Mouse (Mus musculus): ENCODE results near the gene Fto. TPM values are rescaled to one million over a fixed set of nuclear protein-coding genes. Genes with fewer than 3 reads are reported as not detected.

Gene Fto
- polyA plus RNA-seq, 1 experiment from 2014 or later = 55.3 TPM

DNA sequence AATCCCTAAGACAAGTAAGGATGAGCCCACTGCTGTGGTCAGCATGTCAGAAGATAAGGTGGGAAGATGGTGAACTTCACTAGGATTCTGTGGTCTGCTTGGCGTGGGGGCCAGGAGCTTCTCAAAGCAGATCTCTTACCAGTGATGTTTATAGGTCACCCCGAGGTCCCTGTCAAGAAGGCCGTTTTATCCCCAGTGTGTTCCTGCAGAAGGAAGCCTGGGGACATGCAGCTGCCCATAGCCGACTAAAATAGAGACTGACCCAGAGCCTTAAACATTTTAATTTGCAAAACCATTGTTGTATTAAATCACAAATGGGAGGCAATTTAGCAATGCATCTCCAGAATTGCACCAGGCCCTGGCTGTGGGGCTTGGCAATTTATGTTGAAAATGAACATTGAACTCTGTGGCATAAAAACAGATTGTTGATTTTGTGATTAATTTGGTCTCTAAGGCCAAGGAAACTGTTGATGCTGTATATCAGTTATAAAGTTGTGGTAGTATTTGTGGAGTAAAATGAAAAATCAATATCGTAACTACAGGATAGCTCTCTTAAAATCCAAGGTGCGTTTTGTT lies 193.4 kb downstream of the Fto start:
- Histone ChIP-seq H3K9ac (ENCODE audit: low read depth, low read length) (no peak overlapping the region), H3K36me3 (ENCODE audit: insufficient read depth, low read length) (no peaks in the 10 kb centered on the region), H3K4me3 (replicated peaks; ENCODE audit: low read depth, low read length) (no peak overlapping the region), H3K27ac (no peak overlapping the region), H3K4me2 (ENCODE audit: low read length) (no peak overlapping the region), H3K4me1 (replicated peaks; ENCODE audit: insufficient read depth, low read length) (peaks cover 29% of the 10 kb centered on the region; the same call in 1 of the 2 replicates), H3K27me3 (ENCODE audit: insufficient read depth, low read length) (no peaks in the 10 kb centered on the region), H3K9me3 (replicated peaks; ENCODE audit: low read length) (no peaks in the 10 kb centered on the region)
- DNase-seq (ENCODE audit: low spot score) (no peak), ATAC-seq (replicated peaks; ENCODE audit: low FRiP score, low read depth) (no peak)
- TF ChIP-seq CTCF (IDR thresholded peaks at IDR 0.05; ENCODE audit: low read depth) = no peak
- 55% methylated on average over 6 of the region's 6 CpGs for WGBS

DNA sequence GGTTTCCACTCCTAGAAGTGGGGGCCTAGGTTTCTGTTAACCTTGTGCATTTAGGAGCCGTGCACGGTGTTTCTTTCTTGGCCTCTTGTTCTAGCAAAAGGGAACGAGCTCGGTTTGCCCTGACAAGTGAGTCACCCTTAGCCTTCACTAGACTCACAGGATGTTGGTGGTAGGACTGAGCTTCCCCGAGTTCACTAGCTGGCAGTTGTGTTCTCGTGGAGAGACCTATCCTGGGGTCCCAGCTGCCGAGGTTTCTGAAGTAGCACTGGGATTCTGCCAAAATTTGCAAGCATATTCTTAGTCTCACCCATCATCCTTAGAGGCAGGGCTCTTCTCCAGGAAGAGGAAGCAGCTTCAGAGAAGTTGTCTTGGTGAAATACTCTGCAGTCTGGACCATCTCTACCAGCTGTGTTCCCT lies 194.4 kb downstream of the Fto start:
- Histone ChIP-seq H3K4me2 (ENCODE audit: low read length) (no peak overlapping the region), H3K36me3 (ENCODE audit: insufficient read depth, low read length) (no peaks in the 10 kb centered on the region), H3K27me3 (ENCODE audit: insufficient read depth, low read length) (no peaks in the 10 kb centered on the region), H3K4me1 (replicated peaks; ENCODE audit: insufficient read depth, low read length) (peaks cover 25% of the 10 kb centered on the region; the same call in 1 of the 2 replicates), H3K4me3 (replicated peaks; ENCODE audit: low read depth, low read length) (no peak overlapping the region), H3K9ac (ENCODE audit: low read depth, low read length) (no peak overlapping the region), H3K9me3 (replicated peaks; ENCODE audit: low read length) (no peaks in the 10 kb centered on the region), H3K27ac (no peak overlapping the region; the same call in 1 of the 2 replicates)
- DNase-seq (ENCODE audit: low spot score) = no peak
- 47% methylated on average over 7 of the region's 7 CpGs for WGBS
- no peak for TF ChIP-seq CTCF (IDR thresholded peaks at IDR 0.05; ENCODE audit: low read depth)
- ATAC-seq (replicated peaks; ENCODE audit: low FRiP score, low read depth) = no peak

- Histone ChIP-seq H3K9ac (ENCODE audit: low read depth, low read length) (no peak overlapping the region), H3K27ac (peak overlapping the region; percentile 19; the same call in 1 of the 2 replicates), H3K9me3 (replicated peaks; ENCODE audit: low read length) (no peaks in the 10 kb centered on the region), H3K4me2 (ENCODE audit: low read length) (no peak overlapping the region), H3K27me3 (ENCODE audit: insufficient read depth, low read length) (no peaks in the 10 kb centered on the region), H3K4me1 (replicated peaks; ENCODE audit: insufficient read depth, low read length) (peaks cover 25% of the 10 kb centered on the region; the same call in 1 of the 2 replicates), H3K36me3 (ENCODE audit: insufficient read depth, low read length) (no peaks in the 10 kb centered on the region), H3K4me3 (replicated peaks; ENCODE audit: low read depth, low read length) (no peak overlapping the region)
- ATAC-seq (replicated peaks; ENCODE audit: low FRiP score, low read depth) = no peak
- 51% methylated on average over 4 of the region's 4 CpGs for WGBS
- no peak for TF ChIP-seq CTCF (IDR thresholded peaks at IDR 0.05; ENCODE audit: low read depth)
- no peak for DNase-seq (ENCODE audit: low spot score)
Observed at GRCm38 (mm10) chr8:91508284-91508683, 195.0 kb downstream of the Fto start.

GRCm38 (mm10) chr8:91509206-91509899 lies 196.0 kb downstream of the Fto start:
- no peaks in the 10 kb centered on the region for H3K9me3 ChIP-seq (replicated peaks; ENCODE audit: low read length)
- peaks cover 25% of the 10 kb centered on the region; the same call in 1 of the 2 replicates for H3K4me1 ChIP-seq (replicated peaks; ENCODE audit: insufficient read depth, low read length)
- no peaks in the 10 kb centered on the region for H3K36me3 ChIP-seq (ENCODE audit: insufficient read depth, low read length)
- H3K4me2 ChIP-seq (ENCODE audit: low read length) = no peak overlapping the region
- H3K9ac ChIP-seq (ENCODE audit: low read depth, low read length) = no peak overlapping the region
- 79% methylated on average over 8 of the region's 8 CpGs for WGBS
- DNase-seq (ENCODE audit: low spot score) (no peak), ATAC-seq (replicated peaks; ENCODE audit: low FRiP score, low read depth) (no peak)
- H3K27ac ChIP-seq = no peak overlapping the region
- TF ChIP-seq CTCF (IDR thresholded peaks at IDR 0.05; ENCODE audit: low read depth) = no peak
- H3K27me3 ChIP-seq (ENCODE audit: insufficient read depth, low read length) = no peaks in the 10 kb centered on the region
- H3K4me3 ChIP-seq (replicated peaks; ENCODE audit: low read depth, low read length) = no peak overlapping the region

DNA sequence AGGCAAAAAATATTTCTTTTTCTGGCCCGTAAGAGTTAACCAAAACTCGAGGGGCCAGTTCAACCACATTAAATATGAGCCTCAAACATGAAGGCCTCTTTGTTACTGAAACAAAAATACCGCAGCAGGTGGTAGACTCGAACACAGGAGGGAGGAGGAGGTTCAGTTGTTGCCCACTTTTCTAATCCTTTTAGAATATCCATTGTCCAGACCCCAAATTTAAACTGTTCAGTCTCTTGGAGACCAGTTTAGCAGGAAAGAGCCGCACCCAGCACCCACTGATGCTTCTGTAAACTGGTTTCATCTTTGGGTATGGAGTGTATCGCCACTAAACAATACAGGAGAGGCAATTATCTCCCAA lies 196.6 kb downstream of the Fto start:
- TF ChIP-seq CTCF (IDR thresholded peaks at IDR 0.05; ENCODE audit: low read depth) = no peak
- WGBS = 80% methylated on average over 6 of the region's 6 CpGs
- Histone ChIP-seq H3K9me3 (replicated peaks; ENCODE audit: low read length) (no peaks in the 10 kb centered on the region), H3K4me3 (replicated peaks; ENCODE audit: low read depth, low read length) (no peak overlapping the region), H3K27ac (no peak overlapping the region), H3K4me2 (ENCODE audit: low read length) (no peak overlapping the region), H3K4me1 (replicated peaks; ENCODE audit: insufficient read depth, low read length) (peaks cover 22% of the 10 kb centered on the region; the same call in 1 of the 2 replicates), H3K36me3 (ENCODE audit: insufficient read depth, low read length) (no peaks in the 10 kb centered on the region), H3K9ac (ENCODE audit: low read depth, low read length) (no peak overlapping the region), H3K27me3 (ENCODE audit: insufficient read depth, low read length) (no peaks in the 10 kb centered on the region)
- no peak for DNase-seq (ENCODE audit: low spot score)
- ATAC-seq (replicated peaks; ENCODE audit: low FRiP score, low read depth) = no peak

DNA sequence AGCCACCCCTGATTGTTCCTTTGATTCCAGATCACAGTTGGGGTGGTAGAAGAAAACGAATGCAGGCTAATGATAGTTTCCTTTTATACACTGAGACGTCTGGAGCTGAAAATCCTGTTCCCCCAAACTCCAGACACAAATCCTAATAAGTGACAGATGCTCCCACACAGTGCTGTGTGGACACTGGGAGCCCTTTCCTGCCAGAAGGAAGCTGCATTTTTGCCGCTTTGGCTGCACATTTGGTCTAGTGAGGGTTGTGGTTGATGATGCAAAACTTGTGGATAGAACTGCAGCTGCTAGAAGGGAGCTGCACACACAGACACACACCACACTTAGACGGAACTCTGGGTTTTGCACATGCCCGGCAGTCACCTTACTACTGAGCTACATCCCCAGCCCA lies 197.4 kb downstream of the Fto start:
- DNase-seq (ENCODE audit: low spot score) (no peak), ATAC-seq (replicated peaks; ENCODE audit: low FRiP score, low read depth) (no peak)
- no peak overlapping the region for H3K9ac ChIP-seq (ENCODE audit: low read depth, low read length)
- no peaks in the 10 kb centered on the region for H3K36me3 ChIP-seq (ENCODE audit: insufficient read depth, low read length)
- 52% methylated on average over 5 of the region's 5 CpGs for WGBS
- TF ChIP-seq CTCF (IDR thresholded peaks at IDR 0.05; ENCODE audit: low read depth) = no peak
- H3K4me3 ChIP-seq (replicated peaks; ENCODE audit: low read depth, low read length) = no peak overlapping the region
- no peaks in the 10 kb centered on the region for H3K9me3 ChIP-seq (replicated peaks; ENCODE audit: low read length)
- H3K4me1 ChIP-seq (replicated peaks; ENCODE audit: insufficient read depth, low read length) = peaks cover 22% of the 10 kb centered on the region; the same call in 1 of the 2 replicates
- H3K4me2 ChIP-seq (ENCODE audit: low read length) = no peak overlapping the region
- no peak overlapping the region for H3K27ac ChIP-seq
- no peaks in the 10 kb centered on the region for H3K27me3 ChIP-seq (ENCODE audit: insufficient read depth, low read length)
